Mouse (Mus musculus): Measurements from ENCODE around the gene Atg9b. TPM values are rescaled to one million over a fixed set of nuclear protein-coding genes. Genes with fewer than 3 reads are reported as not detected.

Atg9b gene
- polyA plus RNA-seq, 1 experiment = 4.2 TPM

- Histone ChIP-seq H3K36me3 (replicated peaks; ENCODE audit: low read length) (peaks cover 13% of the 10 kb centered on the region), H3K4me3 (replicated peaks) (peak overlapping the region; percentile 92), H3K4me1 (peaks cover 71% of the 10 kb centered on the region), H3K9me3 (no peaks in the 10 kb centered on the region), H3K27me3 (replicated peaks) (peaks cover 90% of the 10 kb centered on the region)
- TF ChIP-seq FLI1 (IDR thresholded peaks at IDR 0.05; ENCODE audit: low read length) (no peak), GATA1 (IDR thresholded peaks at IDR 0.05; ENCODE audit: borderline replicate concordance, low read length) (no peak)
Measured at GRCm38 (mm10) chr5:24383026-24383859, 8.7 kb downstream of the Atg9b start.

- no peak for TF ChIP-seq GATA1 (IDR thresholded peaks at IDR 0.05; ENCODE audit: borderline replicate concordance, low read length)
- TF ChIP-seq FLI1 (IDR thresholded peaks at IDR 0.05; ENCODE audit: low read length) = no peak
- no peaks in the 10 kb centered on the region for H3K9me3 ChIP-seq
- H3K4me3 ChIP-seq (replicated peaks) = no peak overlapping the region
- H3K4me1 ChIP-seq = peaks cover 59% of the 10 kb centered on the region
- H3K27me3 ChIP-seq (replicated peaks) = peaks cover 90% of the 10 kb centered on the region
- H3K36me3 ChIP-seq (replicated peaks; ENCODE audit: low read length) = peaks cover 13% of the 10 kb centered on the region
Measured at GRCm38 (mm10) chr5:24381988-24382387, 10.0 kb downstream of the Atg9b start.

GRCm38 (mm10) chr5:24381486-24381885 lies 10.5 kb downstream of the Atg9b start:
- H3K27me3 ChIP-seq (replicated peaks) = peaks cover 89% of the 10 kb centered on the region
- TF ChIP-seq GATA1 (IDR thresholded peaks at IDR 0.05; ENCODE audit: borderline replicate concordance, low read length) (no peak), FLI1 (IDR thresholded peaks at IDR 0.05; ENCODE audit: low read length) (no peak)
- H3K4me3 ChIP-seq (replicated peaks) = no peak overlapping the region
- peaks cover 13% of the 10 kb centered on the region for H3K36me3 ChIP-seq (replicated peaks; ENCODE audit: low read length)
- no peaks in the 10 kb centered on the region for H3K9me3 ChIP-seq
- peaks cover 55% of the 10 kb centered on the region for H3K4me1 ChIP-seq

GRCm38 (mm10) chr5:24380499-24380898 lies 11.4 kb downstream of the Atg9b start:
- H3K4me3 ChIP-seq (replicated peaks) = no peak overlapping the region
- peaks cover 87% of the 10 kb centered on the region for H3K27me3 ChIP-seq (replicated peaks)
- TF ChIP-seq FLI1 (IDR thresholded peaks at IDR 0.05; ENCODE audit: low read length) (no peak), GATA1 (IDR thresholded peaks at IDR 0.05; ENCODE audit: borderline replicate concordance, low read length) (no peak; the same call in 2 of the 3 replicates)
- H3K9me3 ChIP-seq = no peaks in the 10 kb centered on the region
- H3K4me1 ChIP-seq = peaks cover 51% of the 10 kb centered on the region
- H3K36me3 ChIP-seq (replicated peaks; ENCODE audit: low read length) = peaks cover 3% of the 10 kb centered on the region

- Histone ChIP-seq H3K4me3 (replicated peaks) (no peak overlapping the region), H3K4me1 (peaks cover 41% of the 10 kb centered on the region), H3K27me3 (replicated peaks) (peaks cover 89% of the 10 kb centered on the region), H3K36me3 (replicated peaks; ENCODE audit: low read length) (no peaks in the 10 kb centered on the region), H3K9me3 (no peaks in the 10 kb centered on the region)
- TF ChIP-seq GATA1 (IDR thresholded peaks at IDR 0.05; ENCODE audit: borderline replicate concordance, low read length) (no peak), FLI1 (IDR thresholded peaks at IDR 0.05; ENCODE audit: low read length) (no peak)
Measured at GRCm38 (mm10) chr5:24379501-24379900, 12.4 kb downstream of the Atg9b start.

GRCm38 (mm10) chr5:24378700-24379099 lies 13.2 kb downstream of the Atg9b start:
- TF ChIP-seq FLI1 (IDR thresholded peaks at IDR 0.05; ENCODE audit: low read length) (no peak), GATA1 (IDR thresholded peaks at IDR 0.05; ENCODE audit: borderline replicate concordance, low read length) (no peak)
- H3K36me3 ChIP-seq (replicated peaks; ENCODE audit: low read length) = no peaks in the 10 kb centered on the region
- peaks cover 33% of the 10 kb centered on the region for H3K4me1 ChIP-seq
- no peaks in the 10 kb centered on the region for H3K9me3 ChIP-seq
- H3K27me3 ChIP-seq (replicated peaks) = peaks cover 93% of the 10 kb centered on the region
- H3K4me3 ChIP-seq (replicated peaks) = no peak overlapping the region

GRCm38 (mm10) chr5:24374666-24375328 lies 17.1 kb downstream of the Atg9b start:
- no peaks in the 10 kb centered on the region for H3K9me3 ChIP-seq
- peaks cover 91% of the 10 kb centered on the region for H3K27me3 ChIP-seq (replicated peaks)
- H3K4me1 ChIP-seq = peaks cover 12% of the 10 kb centered on the region
- H3K36me3 ChIP-seq (replicated peaks; ENCODE audit: low read length) = no peaks in the 10 kb centered on the region
- H3K4me3 ChIP-seq (replicated peaks) = no peak overlapping the region
- TF ChIP-seq GATA1 (IDR thresholded peaks at IDR 0.05; ENCODE audit: borderline replicate concordance, low read length) (no peak), FLI1 (IDR thresholded peaks at IDR 0.05; ENCODE audit: low read length) (no peak)

GRCm38 (mm10) chr5:24374216-24374615 lies 17.7 kb downstream of the Atg9b start:
- TF ChIP-seq FLI1 (IDR thresholded peaks at IDR 0.05; ENCODE audit: low read length) (no peak), GATA1 (IDR thresholded peaks at IDR 0.05; ENCODE audit: borderline replicate concordance, low read length) (no peak)
- H3K9me3 ChIP-seq = no peaks in the 10 kb centered on the region
- H3K27me3 ChIP-seq (replicated peaks) = peaks cover 91% of the 10 kb centered on the region

GRCm38 (mm10) chr5:24373807-24374206 lies 18.1 kb downstream of the Atg9b start:
- Histone ChIP-seq H3K4me1 (peaks cover 4% of the 10 kb centered on the region), H3K4me3 (replicated peaks) (no peak overlapping the region), H3K9me3 (no peaks in the 10 kb centered on the region), H3K36me3 (replicated peaks; ENCODE audit: low read length) (no peaks in the 10 kb centered on the region), H3K27me3 (replicated peaks) (peaks cover 91% of the 10 kb centered on the region)
- no peak for TF ChIP-seq FLI1 (IDR thresholded peaks at IDR 0.05; ENCODE audit: low read length)
- no peak for TF ChIP-seq GATA1 (IDR thresholded peaks at IDR 0.05; ENCODE audit: borderline replicate concordance, low read length)

More at GRCm38 (mm10) chr5:24374216-24374615, 17.7 kb downstream of the Atg9b start:
- no peak overlapping the region for H3K4me3 ChIP-seq (replicated peaks)
- H3K4me1 ChIP-seq = peaks cover 7% of the 10 kb centered on the region
- no peaks in the 10 kb centered on the region for H3K36me3 ChIP-seq (replicated peaks; ENCODE audit: low read length)

- TF ChIP-seq GATA1 (IDR thresholded peaks at IDR 0.05; ENCODE audit: borderline replicate concordance, low read length) (no peak), FLI1 (IDR thresholded peaks at IDR 0.05; ENCODE audit: low read length) (no peak)
- Histone ChIP-seq H3K9me3 (no peaks in the 10 kb centered on the region), H3K36me3 (replicated peaks; ENCODE audit: low read length) (no peaks in the 10 kb centered on the region), H3K4me3 (replicated peaks) (no peak overlapping the region), H3K4me1 (peaks cover 11% of the 10 kb centered on the region), H3K27me3 (replicated peaks) (peaks cover 93% of the 10 kb centered on the region)
Measured at GRCm38 (mm10) chr5:24369767-24370166, 22.2 kb downstream of the Atg9b start.
